Mouse (Mus musculus): ENCODE measurements at regions not wholly inside any gene's neighbourhood (a gene's known extent, or its start where the extent isn't known, plus 50 kb on each side); places are given as distances from the start of the nearest gene placed in this dataset.

DNA sequence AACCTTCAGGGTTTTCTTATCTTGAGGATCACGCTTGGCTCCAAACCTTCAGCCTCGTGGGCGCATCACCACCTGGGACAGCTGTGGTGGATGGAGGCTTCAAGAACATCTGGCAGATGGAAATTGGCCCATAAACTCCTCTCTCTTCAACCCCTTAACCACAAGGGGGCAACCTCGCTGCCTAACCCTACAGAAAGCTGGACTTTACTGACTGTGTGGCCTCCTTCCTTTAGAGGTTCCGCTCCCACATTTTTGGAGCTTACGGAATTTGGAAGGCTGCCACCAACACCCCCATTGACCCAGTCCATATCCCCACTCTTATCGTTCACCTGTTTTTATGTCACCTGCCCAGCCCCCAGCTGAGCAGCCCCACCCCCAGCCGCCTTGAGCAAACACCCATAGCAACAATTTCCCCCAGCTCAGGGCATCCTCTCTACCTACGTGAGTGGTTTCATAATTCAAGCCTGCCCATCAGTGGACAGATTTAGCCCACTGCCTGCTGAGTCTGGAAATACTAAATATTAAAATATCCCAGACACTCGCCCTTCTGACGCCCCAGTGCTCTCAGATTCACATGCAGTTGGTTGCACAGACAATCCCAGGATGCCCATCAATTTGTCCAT is 167.0 kb upstream of the Slc22a22 start:
- H3K27me3 ChIP-seq: no peaks in the 10 kb centered on the region
- no peaks in the 10 kb centered on the region for H3K36me3 ChIP-seq
- H3K9ac ChIP-seq: no peak overlapping the region
- H3K27ac ChIP-seq: no peak overlapping the region
- no peaks in the 10 kb centered on the region for H3K4me1 ChIP-seq (replicated peaks)
- H3K9me3 ChIP-seq: no peaks in the 10 kb centered on the region
- WGBS: 68% methylated on average over 11 of the region's 11 CpGs
- no peak overlapping the region for H3K4me3 ChIP-seq
- H3K4me2 ChIP-seq: no peak overlapping the region
- ATAC-seq (ENCODE audit: low FRiP score): no peak

DNA sequence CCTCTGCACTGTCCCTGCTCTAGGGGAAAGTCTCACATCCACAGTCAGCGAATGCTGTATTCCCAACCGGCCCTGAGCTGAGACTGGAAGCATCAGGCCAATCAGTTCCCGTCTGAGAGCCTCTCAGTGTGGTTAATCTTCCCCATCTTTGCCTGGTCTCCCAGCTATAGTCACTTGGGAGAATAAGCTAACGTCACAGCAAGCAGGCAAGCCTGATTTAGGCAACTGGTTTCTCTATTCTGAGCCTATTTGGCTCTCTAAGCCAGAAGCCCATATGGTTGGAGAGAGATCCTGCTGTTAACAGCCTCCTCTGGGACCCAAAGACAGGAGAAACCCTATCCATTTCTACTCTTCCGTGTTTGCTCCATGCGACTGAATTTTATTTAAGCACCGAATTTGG is 161.7 kb upstream of the Slc22a22 start:
- Histone ChIP-seq H3K9me3 (no peaks in the 10 kb centered on the region), H3K4me1 (replicated peaks) (peaks cover 4% of the 10 kb centered on the region; the same call in 1 of the 2 replicates), H3K36me3 (no peaks in the 10 kb centered on the region), H3K27me3 (no peaks in the 10 kb centered on the region), H3K4me3 (no peak overlapping the region), H3K4me2 (no peak overlapping the region), H3K9ac (no peak overlapping the region), H3K27ac (no peak overlapping the region)
- WGBS: 77% methylated on average over 7 of the region's 7 CpGs
- no peak for ATAC-seq (ENCODE audit: low FRiP score)

DNA sequence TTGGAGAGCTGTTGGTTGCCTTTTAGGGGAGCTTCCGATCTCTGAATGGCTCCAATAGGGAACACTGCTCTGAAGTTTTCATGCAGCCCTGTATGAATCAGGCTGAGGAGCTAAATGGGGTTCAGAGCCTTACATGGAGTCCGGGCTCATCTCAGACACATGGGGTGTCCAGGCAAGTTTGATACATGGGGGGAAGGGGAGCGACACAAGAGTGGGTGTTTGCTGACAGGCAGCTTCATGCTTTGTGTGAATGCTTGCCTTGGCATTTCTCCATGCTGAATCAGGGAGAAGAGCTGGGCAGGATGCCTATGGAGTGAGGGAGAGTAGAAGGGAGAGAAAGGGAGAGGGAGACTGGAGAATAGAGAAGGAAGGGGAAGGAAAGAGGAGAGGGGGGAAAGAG is 155.6 kb upstream of the Slc22a22 start:
- Histone ChIP-seq H3K4me2 (no peak overlapping the region), H3K4me1 (replicated peaks) (no peaks in the 10 kb centered on the region), H3K9me3 (no peaks in the 10 kb centered on the region), H3K9ac (no peak overlapping the region), H3K27ac (no peak overlapping the region), H3K36me3 (no peaks in the 10 kb centered on the region), H3K27me3 (no peaks in the 10 kb centered on the region), H3K4me3 (no peak overlapping the region)
- no peak for ATAC-seq (ENCODE audit: low FRiP score)
- WGBS: 81% methylated on average over 3 of the region's 3 CpGs

DNA sequence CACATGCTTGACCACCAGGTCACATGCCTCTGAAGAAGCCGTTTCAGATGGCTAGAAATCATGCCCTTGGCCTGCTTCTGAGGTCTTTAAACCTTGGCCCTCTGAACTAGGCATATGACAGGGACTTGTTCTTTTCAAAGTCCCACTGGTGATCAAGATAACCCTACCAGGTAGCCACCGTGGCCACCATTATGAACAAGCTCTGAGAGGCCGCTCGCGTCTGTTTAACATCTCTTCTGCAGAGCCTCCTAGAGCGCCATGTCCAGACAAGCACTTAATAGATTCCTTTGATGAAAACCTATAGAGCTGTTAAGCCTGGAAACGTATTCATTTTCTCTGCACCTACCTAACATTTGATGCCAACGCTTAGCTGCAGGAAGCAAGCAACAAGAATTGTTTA is 155.1 kb upstream of the Slc22a22 start:
- WGBS: 85% methylated on average over 8 of the region's 8 CpGs
- H3K36me3 ChIP-seq: no peaks in the 10 kb centered on the region
- no peaks in the 10 kb centered on the region for H3K9me3 ChIP-seq
- H3K27ac ChIP-seq: no peak overlapping the region
- H3K9ac ChIP-seq: no peak overlapping the region
- H3K4me1 ChIP-seq (replicated peaks): no peaks in the 10 kb centered on the region
- ATAC-seq (ENCODE audit: low FRiP score): no peak
- H3K27me3 ChIP-seq: no peaks in the 10 kb centered on the region
- H3K4me3 ChIP-seq: no peak overlapping the region
- H3K4me2 ChIP-seq: no peak overlapping the region

- 86% methylated on average over 6 of the region's 6 CpGs for WGBS
- no peak overlapping the region for H3K4me2 ChIP-seq
- no peak overlapping the region for H3K9ac ChIP-seq
- H3K36me3 ChIP-seq: no peaks in the 10 kb centered on the region
- no peaks in the 10 kb centered on the region for H3K9me3 ChIP-seq
- H3K27me3 ChIP-seq: no peaks in the 10 kb centered on the region
- H3K27ac ChIP-seq: no peak overlapping the region
- no peak overlapping the region for H3K4me3 ChIP-seq
- 0 out of 2 replicates have a peak, but pooled peaks have one; percentile 17 for ATAC-seq (ENCODE audit: low FRiP score)
- H3K4me1 ChIP-seq (replicated peaks): no peaks in the 10 kb centered on the region
Measured at GRCm38 (mm10) chr15:57618466-57618865, 141.0 kb upstream of the Slc22a22 start.

- WGBS: 70% methylated on average over 11 of the region's 11 CpGs
- no peak for ATAC-seq (ENCODE audit: low FRiP score)
Measured at GRCm38 (mm10) chr15:57616880-57617391, 139.5 kb upstream of the Slc22a22 start.

GRCm38 (mm10) chr15:57610006-57610405 is 132.6 kb upstream of the Slc22a22 start:
- no peaks in the 10 kb centered on the region for H3K27me3 ChIP-seq
- WGBS: 98% methylated on average over 2 of the region's 2 CpGs
- ATAC-seq (ENCODE audit: low FRiP score): no peak
- H3K27ac ChIP-seq: no peak overlapping the region
- no peaks in the 10 kb centered on the region for H3K9me3 ChIP-seq
- H3K9ac ChIP-seq: no peak overlapping the region
- H3K4me1 ChIP-seq (replicated peaks): no peaks in the 10 kb centered on the region
- H3K36me3 ChIP-seq: no peaks in the 10 kb centered on the region
- H3K4me2 ChIP-seq: no peak overlapping the region
- no peak overlapping the region for H3K4me3 ChIP-seq

More at GRCm38 (mm10) chr15:57616880-57617391, 139.5 kb upstream of the Slc22a22 start:
- H3K9me3 ChIP-seq: no peaks in the 10 kb centered on the region
- no peaks in the 10 kb centered on the region for H3K27me3 ChIP-seq
- H3K9ac ChIP-seq: no peak overlapping the region
- no peak overlapping the region for H3K27ac ChIP-seq
- H3K4me3 ChIP-seq: no peak overlapping the region
- no peak overlapping the region for H3K4me2 ChIP-seq
- H3K4me1 ChIP-seq (replicated peaks): no peaks in the 10 kb centered on the region
- no peaks in the 10 kb centered on the region for H3K36me3 ChIP-seq

DNA sequence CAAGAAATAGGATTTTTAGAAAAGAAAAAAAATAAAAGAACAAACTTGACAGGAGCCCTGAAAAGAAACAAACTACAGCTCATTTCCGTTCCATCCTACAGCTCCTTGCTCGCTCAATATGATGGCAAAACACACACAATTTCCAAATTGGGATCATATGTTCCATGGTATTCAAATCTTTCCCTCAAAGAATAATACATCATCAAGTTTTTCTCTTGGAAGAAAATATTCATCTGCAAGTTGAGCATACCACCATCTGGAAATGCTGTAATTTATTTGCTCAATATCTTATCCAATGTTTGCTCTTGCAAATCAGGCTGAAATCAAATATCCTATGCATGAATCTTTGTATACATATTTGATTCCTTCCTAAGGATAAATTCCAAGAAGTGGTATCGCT is 131.1 kb upstream of the Slc22a22 start:
- Histone ChIP-seq H3K27me3 (no peaks in the 10 kb centered on the region), H3K36me3 (no peaks in the 10 kb centered on the region), H3K27ac (no peak overlapping the region), H3K4me2 (no peak overlapping the region), H3K9ac (no peak overlapping the region), H3K4me1 (replicated peaks) (no peaks in the 10 kb centered on the region), H3K9me3 (no peaks in the 10 kb centered on the region), H3K4me3 (no peak overlapping the region)
- 89% methylated on average over 3 of the region's 3 CpGs for WGBS
- no peak for ATAC-seq (ENCODE audit: low FRiP score)

- no peak overlapping the region for H3K27ac ChIP-seq
- no peaks in the 10 kb centered on the region for H3K36me3 ChIP-seq
- no peaks in the 10 kb centered on the region for H3K27me3 ChIP-seq
- no peaks in the 10 kb centered on the region for H3K9me3 ChIP-seq
- no peak overlapping the region for H3K4me2 ChIP-seq
- 14% methylated on average over 6 of the region's 6 CpGs for WGBS
- 0 out of 2 replicates have a peak, but pooled peaks cover 3% of the 10 kb centered on the region for H3K4me1 ChIP-seq (replicated peaks)
- no peak overlapping the region for H3K4me3 ChIP-seq
- peak; percentile 72 for ATAC-seq (ENCODE audit: low FRiP score)
- H3K9ac ChIP-seq: no peak overlapping the region
Measured at GRCm38 (mm10) chr15:57600562-57600961, 123.1 kb upstream of the Slc22a22 start.

GRCm38 (mm10) chr15:57593326-57594004 is 116.0 kb upstream of the Slc22a22 start:
- 87% methylated on average over 4 of the region's 4 CpGs for WGBS
- Histone ChIP-seq H3K27me3 (no peaks in the 10 kb centered on the region), H3K9me3 (no peaks in the 10 kb centered on the region), H3K4me2 (no peak overlapping the region), H3K4me3 (no peak overlapping the region), H3K27ac (no peak overlapping the region), H3K4me1 (replicated peaks) (peaks cover 22% of the 10 kb centered on the region), H3K9ac (no peak overlapping the region), H3K36me3 (no peaks in the 10 kb centered on the region)
- ATAC-seq (ENCODE audit: low FRiP score): no peak

DNA sequence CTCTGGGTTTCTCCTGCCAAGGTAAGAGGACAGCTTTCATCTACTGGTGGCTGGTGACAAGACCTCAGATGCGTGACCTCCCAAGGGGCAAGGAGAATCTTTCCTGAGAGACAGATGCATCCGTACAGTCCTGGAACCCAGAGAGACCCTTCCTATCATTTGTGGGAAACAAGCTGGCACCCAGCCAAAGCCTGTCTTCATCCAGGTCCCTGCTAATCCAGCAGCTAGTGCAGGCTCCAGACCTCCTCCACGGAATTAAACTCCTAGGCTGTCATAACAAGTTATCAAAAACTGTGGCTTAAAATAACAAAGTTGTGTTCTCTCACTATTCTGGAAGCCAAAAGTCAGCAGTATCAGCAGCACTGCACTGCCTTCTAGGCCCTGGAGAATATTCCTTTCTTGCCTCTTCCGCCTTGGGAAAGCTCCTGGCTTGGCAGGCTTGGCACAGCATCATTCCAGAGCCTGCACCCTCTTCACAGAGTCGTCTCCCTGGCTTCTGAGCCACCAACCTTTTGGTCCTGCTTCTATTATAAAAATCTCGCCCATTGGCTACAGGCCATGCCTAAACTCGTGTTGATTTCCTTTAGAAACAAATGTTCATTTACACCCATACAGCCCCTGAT is 113.3 kb upstream of the Slc22a22 start:
- Histone ChIP-seq H3K9me3 (no peaks in the 10 kb centered on the region), H3K36me3 (no peaks in the 10 kb centered on the region), H3K4me2 (no peak overlapping the region), H3K9ac (no peak overlapping the region), H3K27ac (peak overlapping the region; percentile 73; the same call in 1 of the 2 replicates), H3K27me3 (no peaks in the 10 kb centered on the region), H3K4me3 (no peak overlapping the region), H3K4me1 (replicated peaks) (peaks cover 22% of the 10 kb centered on the region)
- 0 out of 2 replicates have a peak, but pooled peaks have one; percentile 32 for ATAC-seq (ENCODE audit: low FRiP score)
- WGBS: 66% methylated on average over 7 of the region's 7 CpGs
